Mouse (Mus musculus): ENCODE data around the gene Tnrc6b.

The Tnrc6b gene

DNA sequence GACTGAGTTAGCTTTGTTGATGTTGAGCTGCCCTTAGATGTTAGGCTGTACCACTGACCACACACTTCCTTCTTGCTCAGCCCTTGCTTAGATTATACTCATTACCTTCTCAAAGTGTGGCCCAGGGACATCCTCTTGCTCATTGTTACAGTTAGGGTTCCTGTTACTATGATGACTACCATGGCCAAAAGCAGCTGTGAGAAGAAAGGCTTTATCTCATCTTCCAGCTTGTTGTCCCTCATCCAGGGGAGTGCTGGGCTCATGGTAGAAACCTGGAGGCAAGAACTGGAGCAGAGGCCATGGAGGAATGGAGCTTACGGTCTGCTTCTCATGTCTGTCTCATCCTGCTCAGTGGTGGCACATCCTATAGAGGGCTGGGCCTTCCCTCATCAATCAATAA lies 28.9 kb downstream of the Tnrc6b start:
- no peak for DNase-seq (ENCODE audit: low spot score)

DNA sequence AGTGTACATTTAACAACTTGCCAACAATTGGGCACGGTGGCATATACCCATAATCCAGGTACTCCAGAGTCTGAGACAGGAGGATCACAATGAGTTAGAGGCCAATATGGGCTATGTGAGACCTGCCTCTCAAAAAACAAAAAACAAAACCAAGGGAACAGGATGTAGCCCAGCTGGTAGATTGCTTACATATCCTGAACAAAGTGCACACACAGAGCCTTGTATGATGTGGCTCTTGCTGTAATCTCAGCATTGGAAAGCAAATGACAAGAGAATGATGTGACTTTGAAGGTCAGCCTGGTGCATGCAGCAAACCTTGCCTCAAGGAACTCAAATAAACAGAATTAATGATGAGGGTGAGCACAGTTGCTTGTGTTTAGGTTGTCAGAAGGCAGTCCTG lies 30.7 kb downstream of the Tnrc6b start:
- no peak for DNase-seq (ENCODE audit: low spot score)

- DNase-seq (ENCODE audit: low spot score), result no peak
Measured at GRCm38 (mm10) chr15:80742991-80743474, 31.9 kb downstream of the Tnrc6b start.

DNA sequence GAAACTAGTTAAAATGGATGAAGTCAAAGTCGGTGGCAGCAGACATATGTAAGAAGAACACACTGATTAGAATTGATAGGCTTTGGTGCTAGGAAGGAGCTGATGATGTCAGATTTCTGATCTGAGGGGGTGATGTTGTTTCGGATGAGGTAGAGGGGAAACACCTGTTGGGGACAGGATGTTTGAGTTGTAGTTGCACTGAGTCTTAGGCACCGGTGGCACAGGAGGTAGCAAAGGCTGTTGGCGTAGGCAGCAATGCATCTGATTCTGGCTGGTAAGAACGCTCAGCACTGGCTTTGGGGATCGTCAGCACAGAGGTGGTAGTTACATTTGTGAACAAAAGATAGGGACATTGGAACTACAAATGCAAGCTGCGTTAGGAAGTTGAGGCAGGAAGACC lies 32.5 kb downstream of the Tnrc6b start:
- DNase-seq (ENCODE audit: low spot score), result no peak

DNA sequence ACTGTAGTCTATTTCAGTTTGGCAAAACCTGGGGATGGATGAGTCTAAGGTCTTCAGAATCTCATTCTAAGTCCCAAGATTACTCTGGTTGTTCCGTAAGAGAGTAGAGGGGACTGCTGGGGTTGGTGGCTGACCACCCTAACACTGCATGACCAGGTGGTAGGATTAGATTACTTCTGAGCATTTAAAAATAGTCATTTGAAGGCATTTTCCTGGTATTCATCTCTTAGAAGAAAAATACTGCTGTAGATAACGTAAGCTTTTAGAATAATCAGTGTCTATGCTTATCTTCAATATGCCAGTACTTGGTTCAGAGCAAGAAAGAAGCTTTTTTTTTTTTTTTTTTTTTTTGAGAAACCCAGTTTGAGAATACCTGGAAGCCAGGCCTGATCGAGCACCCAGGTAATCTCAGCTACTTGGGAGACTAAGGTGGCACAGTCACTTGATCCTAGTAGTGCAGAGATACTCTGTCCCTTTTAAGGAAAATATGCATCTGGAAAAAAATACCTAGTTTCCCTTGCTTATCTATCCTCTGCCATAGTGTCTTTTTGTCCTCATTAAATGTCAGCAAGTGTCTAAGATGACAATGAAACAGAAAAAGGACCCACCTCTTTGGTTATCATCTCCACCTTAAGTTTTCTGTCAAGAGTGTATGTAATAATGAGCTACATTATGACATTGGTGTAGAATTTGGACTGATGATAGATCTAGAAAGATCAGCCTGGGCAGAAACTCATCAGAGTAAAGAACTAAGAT lies 33.7 kb downstream of the Tnrc6b start:
- DNase-seq (ENCODE audit: low spot score), result no peak

DNA sequence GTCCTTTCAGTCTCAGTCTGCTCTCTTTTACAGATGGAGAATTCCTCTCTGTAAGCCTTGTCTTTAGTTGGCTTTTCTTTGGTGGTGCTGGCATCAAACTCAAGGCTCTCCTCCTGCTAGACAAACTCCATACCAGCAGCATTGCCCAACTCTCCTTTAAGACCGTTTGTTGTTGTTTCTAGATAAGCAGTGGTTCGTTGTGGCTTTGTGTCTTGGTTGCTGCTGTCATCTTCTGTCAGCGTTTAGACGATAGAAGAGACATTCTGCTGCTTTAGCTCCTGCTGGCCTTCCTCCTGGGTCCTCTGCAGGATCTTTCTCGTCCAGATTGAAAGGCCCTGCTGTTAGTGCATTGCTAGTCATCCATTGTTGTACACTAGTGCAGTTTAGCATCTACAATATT lies 37.9 kb downstream of the Tnrc6b start:
- no peak for DNase-seq (ENCODE audit: low spot score)

DNA sequence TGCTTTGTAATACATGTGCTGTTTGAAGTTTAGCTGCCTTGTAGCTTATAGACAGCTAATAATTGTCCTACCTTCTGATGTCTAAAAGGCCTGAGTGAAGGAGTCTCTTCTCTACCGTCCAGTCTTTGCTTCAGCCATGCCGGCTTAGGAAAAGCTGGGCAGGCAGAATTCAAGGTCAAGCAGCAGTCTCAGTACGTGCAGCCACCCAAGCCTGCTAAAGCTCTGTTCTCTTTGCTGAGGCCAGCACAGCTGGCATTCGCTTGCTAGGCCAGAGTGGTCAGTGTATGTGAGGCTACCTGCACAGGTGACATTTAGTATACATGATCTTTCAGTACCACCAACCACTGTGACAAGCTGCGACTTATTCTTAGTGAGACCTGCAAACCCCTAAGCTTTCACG lies 42.2 kb downstream of the Tnrc6b start:
- no peak for DNase-seq (ENCODE audit: low spot score)

DNA sequence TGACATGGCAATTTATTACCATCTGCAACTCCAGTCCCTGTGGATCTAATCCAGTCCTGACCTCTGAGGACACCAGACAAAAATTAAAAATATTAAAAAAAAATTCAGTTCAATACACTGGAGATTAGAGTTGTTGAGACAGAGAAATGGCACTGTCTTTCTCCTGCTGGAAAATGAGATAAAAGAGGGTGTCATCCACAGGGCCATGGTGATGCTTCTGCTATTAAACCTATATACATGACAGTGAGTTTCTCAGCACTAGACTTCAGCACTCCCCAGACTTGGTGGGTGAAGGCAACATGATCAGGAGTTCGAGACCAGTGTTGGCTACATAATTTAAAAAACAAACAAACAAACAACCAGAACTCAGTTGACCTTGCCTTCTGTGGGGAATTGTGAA lies 43.0 kb downstream of the Tnrc6b start:
- DNase-seq (ENCODE audit: low spot score), result no peak

DNA sequence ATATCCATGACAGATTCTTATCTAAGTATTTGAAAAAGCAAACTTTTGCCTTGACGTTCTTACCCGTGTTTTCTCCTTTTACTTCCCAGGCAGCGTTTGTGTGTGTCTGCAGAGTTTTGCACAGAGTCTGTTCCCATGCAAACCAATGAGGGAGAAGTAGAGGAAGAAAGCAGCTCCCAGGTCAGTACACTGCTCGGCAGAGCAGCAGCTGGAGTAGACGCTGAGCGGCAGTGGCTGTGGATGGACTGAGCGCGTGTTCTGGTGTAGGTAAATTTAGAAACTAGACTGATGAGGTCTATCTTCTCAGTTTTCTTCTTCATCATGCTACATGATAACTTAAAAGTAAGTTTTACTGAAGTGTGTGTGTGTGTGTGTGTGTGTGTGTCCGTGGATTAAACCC lies 48.3 kb downstream of the Tnrc6b start:
- DNase-seq (ENCODE audit: low spot score), result no peak

- DNase-seq (ENCODE audit: low spot score), result no peak
Measured at GRCm38 (mm10) chr15:80760504-80760903, 49.4 kb downstream of the Tnrc6b start.

DNA sequence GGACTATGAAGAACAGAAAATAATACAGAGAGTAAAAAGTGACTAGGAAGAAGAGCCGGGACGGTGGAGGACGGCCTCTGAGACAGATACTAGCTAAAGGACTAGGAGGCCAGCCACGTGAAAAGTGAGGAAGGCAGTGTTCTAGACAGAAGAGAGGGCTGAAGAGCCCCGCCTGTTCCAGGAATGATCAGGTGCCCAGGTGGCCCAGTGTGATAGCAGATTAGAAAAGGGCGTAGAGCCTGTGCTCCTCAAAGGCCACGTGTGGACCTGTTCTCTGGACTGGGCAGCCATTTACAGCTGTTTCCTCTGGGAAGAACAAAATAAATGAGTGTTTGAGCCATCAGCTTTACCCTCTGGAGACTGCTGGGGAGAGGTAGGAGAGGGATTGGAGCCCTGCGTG lies 49.8 kb downstream of the Tnrc6b start:
- no peak for DNase-seq (ENCODE audit: low spot score)

- no peak for DNase-seq (ENCODE audit: low spot score)
Measured at GRCm38 (mm10) chr15:80762621-80763020, 51.5 kb downstream of the Tnrc6b start.

- DNase-seq (ENCODE audit: low spot score), result no peak
Measured at GRCm38 (mm10) chr15:80764666-80765065, 53.6 kb downstream of the Tnrc6b start.

GRCm38 (mm10) chr15:80765381-80765780 lies 54.3 kb downstream of the Tnrc6b start:
- DNase-seq (ENCODE audit: low spot score), result no peak

GRCm38 (mm10) chr15:80768216-80768615 lies 57.1 kb downstream of the Tnrc6b start:
- DNase-seq (ENCODE audit: low spot score), result no peak

DNA sequence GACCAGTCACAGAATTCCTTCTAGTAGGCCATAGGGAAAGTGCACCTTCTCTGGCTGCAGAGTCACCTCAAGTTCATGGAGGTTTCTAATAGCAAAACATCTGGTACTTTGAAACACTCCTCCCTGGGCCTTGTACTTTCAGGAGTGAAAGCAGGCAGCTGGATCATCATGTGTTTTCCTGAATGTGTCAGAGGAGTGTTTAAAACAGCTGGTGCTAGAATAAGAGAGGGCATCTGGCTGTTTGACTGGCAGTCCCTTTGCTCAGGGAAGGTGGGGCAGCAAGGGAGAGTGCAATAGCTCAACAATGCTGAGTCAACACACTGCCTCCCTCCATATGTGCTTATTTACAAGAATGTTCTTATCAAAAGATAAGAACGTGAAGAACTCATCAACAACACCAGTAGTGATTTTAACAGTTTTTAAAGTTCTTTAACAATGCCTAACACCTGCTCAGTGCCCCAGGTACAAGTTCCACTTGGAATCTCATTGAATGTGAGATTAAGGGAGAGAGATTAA lies 60.9 kb downstream of the Tnrc6b start:
- DNase-seq (ENCODE audit: low spot score), result no peak

GRCm38 (mm10) chr15:80774666-80775065 lies 63.6 kb downstream of the Tnrc6b start:
- DNase-seq (ENCODE audit: low spot score), result no peak

- DNase-seq (ENCODE audit: low spot score), result no peak
Measured at GRCm38 (mm10) chr15:80779006-80779405, 67.9 kb downstream of the Tnrc6b start.

- no peak for DNase-seq (ENCODE audit: low spot score)
Measured at GRCm38 (mm10) chr15:80780154-80780751, 69.1 kb downstream of the Tnrc6b start.

DNA sequence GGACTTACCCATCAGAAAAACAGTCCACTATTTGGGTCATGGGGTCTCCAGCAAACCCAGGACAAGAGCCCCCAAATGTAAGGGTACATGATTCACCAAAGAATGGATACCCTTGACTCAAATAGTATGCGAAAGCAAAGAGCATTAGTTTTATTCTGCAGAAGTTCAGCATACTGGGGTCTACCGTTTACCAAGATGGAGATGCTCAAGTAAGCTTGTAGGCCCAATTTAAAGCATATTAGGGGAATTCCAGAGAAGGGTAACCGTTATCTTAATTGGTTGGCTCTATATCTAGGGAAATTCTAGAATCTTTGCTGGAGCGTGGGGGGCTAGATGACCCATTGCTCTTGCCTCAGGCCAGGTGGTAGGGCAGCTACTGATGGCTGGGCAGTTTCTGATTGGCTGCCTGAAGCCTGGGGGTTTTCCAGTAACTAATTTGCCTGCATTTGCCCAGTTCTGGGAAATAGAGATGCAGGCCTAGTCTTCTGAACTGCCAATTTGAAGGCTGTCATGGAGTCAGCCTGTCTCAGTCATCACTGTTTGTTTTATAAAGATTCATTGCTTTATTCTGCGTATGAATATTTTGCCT lies 70.2 kb downstream of the Tnrc6b start:
- DNase-seq (ENCODE audit: low spot score), result no peak

DNA sequence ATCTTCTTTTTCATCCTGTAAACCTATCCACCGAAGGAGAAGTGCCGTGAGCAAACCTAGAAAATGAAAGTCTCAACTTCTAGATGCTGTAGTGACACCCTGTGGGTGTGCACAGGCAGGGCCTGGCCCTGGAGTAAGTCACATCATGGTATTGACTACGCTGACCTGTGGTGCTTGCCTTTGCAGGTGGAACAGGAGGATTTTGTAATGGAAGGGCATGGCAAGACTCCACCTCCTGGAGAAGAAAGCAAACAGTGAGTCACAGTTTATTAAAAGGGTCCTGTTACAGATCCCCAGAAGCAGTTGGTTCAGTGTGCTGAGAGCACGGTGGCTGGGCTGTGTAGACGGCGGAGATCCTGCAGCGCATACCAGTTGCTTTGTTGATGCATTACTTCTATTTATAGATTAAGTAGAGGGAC lies 73.4 kb downstream of the Tnrc6b start:
- no peak for DNase-seq (ENCODE audit: low spot score)

DNA sequence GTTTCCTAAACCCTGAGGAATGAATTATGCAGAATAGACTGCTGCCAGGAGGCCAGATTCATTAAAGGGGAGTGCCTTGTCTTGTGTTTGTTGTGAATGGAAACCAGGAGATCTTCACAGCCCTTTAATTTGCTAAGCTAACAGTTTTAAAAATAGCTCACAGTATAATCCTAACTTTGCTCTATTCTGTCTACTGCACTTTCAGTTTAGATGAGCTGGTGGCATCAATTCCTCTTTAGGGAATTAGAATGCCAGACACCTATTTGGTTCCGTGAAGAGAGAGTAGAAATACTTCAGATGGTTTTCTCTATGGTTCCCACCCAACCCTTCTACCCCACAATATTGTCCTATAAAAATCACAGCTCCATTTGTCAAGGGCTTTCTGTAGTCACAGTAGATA lies 74.6 kb downstream of the Tnrc6b start:
- no peak for DNase-seq (ENCODE audit: low spot score)

GRCm38 (mm10) chr15:80787746-80788145 lies 76.6 kb downstream of the Tnrc6b start:
- DNase-seq (ENCODE audit: low spot score), result no peak

All from ovary, postnatal 10 days (tissue).